Mouse (Mus musculus): ENCODE data around the gene Cfap161. TPM values are rescaled to one million over a fixed set of nuclear protein-coding genes. Genes with fewer than 3 reads are reported as not detected.

The Cfap161 gene
- polyA plus RNA-seq, 2 experiments from 2014 or later = not detected

DNA sequence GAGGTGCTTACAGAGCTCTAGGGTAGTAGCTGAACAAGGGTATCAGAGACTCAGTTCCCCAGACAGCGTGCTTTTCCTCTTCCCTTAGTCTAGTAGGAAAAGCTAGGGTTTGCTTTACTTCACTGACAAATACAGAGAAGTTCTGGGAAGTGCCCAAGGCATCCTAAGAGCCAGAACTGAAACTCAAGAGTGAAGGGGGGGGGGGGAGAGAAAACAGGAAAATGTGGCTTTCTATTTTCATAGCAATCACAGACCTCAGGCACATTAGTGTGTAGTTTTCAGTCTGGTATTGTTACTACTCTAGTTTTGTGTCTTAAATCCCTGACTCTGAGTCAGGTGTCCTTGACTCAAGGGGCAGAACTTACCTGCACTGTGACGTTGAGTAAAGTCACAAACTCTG is 7.3 kb upstream of the Cfap161 start:
- no peak for ATAC-seq

DNA sequence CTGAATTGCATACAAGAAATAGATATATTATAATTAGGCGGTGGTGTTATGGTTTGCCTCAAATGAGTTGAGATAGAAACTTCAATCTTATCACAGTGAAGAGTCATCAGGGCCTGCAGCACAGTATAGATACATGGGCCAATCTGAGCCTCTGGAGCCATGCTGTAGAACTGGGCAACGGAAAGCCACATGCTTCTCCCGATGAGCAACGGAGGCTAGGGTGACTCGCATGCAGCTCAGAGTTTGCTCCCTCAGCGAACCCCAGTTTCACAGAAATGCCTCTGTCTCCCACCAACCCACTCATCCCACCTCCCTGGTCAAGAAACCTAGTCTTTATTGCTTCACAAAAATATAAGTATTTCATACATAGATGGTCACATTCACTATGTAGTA is 6.8 kb upstream of the Cfap161 start:
- no peak for ATAC-seq

DNA sequence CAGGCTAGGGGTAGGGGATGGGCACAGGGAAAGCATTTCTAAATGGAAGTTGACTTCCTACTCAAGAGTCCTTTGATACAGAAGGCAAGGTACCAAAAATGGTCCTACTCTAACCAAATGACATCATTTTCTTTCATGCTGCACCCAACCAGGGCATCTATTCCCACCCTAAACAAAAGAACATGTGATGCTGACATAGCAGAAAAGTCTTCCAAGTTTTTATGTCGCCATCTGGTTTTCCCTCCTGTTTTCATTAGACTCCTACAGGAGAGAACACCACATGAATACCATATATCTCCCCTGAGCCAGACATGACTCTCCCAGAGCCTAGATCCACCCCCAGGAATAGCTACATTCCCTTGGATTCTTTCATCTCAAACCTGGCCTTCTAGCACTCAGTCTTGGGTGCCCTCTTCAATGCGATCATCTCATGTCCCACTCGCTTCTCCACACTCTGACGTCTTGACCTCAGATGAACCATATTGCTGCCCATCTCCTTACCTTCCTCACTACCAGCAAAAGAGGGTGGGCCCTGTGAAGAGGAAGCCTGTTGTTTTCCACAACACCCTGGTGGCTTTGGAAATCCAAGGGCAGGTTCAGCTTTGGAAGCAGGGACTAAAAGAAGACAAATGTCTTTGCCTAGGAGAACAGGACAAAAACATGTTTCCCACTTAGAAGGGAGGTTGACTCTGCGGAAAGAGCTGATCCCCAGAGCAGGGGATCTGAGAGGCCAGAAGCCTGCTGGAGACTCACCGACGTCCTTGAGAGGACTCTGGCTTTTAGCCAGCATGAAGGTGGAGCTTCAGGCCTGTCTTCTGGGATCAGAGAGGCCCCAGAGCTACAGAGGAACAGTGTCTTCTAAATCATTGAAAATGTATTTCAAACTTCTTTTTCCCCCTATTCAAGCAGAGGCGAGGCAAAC is 6.1 kb upstream of the Cfap161 start:
- no peak for ATAC-seq

DNA sequence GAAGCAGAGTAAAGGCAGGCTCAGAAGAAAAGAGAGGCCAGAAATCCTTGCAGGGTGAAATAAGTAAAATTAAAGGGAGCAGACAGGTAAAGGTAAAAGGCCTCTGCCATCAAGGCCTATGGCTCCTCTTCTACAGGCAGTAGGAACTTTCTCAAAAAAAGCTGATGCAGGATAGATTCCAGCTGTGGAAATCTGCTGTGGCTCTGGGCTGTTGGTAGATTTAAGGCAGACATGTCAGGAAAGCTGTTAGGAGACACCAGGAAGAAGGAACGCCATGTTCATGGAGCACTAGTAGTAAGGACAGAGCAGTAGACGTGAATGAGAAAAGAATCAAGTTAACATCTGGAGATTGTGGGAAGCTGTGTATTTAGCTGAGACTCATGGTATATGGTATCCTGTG is 5.4 kb upstream of the Cfap161 start:
- ATAC-seq = no peak

DNA sequence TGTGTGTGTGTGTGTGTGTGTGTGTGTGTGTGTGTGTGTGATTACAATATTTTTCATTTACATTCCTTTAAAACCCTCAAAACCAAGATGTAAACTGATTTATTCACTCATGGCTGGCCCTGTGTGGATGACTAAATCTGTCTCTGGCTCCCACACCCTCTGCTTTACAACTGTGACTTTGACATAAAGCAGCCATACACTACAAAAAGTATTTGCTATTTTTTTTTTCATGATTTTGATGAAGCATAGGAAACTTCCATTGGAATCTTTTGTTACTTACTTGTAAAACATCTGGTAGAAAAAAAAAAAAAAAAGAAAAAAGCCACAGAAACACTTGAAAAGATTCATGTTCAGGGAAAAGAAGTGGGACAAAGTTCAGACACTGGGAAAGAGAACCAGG is 3.3 kb upstream of the Cfap161 start:
- no peak for ATAC-seq

DNA sequence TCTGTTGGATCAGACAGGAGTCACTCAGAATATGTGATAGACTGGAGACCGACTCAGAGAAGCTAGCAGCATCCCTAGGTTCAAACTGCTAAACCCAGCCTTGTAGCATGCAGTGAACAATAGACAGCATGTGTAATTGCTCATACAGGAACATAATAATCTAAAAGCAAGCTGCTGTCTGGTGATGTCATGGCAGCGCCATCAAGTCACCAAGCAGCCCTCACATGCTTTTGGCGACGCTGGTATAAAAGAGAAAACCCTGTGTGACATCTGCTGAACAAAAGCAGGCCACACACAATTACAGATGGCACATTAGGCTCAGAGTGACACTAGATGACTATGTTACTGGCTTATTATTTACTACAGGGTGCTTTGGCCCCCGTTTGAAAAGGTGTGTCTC is 1.5 kb upstream of the Cfap161 start:
- no peak for ATAC-seq

DNA sequence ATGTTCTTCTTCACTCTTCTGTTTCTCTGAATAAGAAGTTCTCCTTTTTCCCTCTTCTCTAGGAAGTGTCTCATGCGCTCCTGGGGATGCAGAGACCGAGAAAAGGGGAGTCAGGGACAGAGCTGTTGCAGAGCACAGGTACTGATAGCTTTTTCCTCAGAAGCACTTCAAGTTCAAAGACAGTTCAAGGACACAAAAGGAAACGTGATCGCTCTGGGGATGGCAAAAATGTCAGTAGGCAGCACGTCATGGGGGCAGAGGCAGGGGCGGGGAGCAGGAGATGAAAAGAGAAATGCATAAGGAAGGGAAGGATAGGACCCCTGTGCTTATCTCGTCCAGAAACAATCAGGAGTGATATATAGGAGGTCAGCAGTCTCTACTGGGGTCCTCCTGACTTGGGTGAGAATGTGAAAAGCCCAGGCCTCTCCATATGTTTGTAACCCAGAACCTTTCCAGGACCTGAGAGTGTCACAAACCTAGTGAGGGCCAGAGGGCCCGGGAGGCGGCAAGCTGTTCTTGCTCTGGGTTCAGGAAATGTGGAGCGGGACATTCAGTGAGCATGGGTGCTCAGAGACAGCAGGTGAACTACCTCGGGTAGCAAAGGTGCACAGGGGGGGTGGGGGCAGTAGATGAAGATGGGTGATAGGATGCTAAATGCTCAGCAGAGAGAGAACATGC is 535 bp downstream of the Cfap161 start:
- ATAC-seq = no peak

DNA sequence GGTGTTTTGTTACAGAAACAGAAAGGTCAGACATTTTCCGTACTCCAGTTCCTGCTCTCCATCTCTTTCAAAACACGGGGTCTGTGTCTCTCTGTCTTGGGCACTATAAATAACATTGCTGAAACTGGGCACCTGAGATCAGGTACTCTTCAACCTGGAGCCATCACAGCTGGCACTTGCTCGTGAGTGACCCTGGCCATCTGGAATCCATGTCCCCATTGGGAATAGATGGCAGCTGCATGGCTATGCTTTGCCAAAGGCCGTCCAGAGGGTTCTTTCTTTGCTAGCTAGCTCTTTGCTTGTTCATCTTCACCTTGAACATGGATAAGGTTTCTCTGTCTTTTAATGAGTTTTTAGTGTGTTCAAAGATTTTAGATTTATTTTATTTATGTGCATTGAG is 13.8 kb downstream of the Cfap161 start:
- no peak for ATAC-seq

DNA sequence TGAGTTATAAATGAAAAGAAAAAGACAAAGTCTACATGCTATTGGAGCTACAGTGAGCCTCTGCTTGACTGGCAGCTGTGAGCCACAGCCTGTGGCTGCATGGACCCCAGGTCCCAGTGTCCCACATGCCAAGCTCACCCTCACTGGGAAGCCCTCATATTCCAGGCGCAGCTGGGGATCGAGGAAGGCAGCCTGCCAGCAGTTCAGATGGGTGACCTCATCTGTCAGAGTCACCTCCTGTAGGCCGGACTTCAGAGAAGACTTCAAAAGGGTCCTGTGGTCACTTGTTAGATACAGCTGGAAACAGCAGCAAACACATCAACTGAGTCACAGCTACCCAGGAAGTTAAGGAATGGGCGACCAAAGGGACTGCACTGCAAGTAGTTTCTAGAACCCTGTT is 14.7 kb downstream of the Cfap161 start:
- no peak for ATAC-seq

DNA sequence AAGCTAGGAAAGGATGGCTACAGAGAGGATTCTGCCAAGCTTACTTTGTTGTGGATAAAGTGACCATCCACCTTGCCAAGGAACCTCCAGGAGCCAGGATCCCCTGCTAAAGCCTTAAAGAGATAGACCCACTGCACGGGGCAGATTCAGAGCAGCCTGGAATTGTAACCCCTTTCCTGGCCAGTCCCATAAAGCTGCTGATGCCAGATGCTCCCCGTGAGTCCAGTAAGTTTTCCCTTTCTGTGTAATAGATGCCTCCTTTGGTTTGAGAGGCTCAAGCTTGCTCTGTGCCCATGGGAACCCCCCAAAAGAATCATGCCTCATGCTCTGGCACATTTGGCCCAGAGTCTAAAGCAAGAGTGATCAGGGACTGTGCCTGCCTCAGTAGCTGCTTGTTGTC is 15.7 kb downstream of the Cfap161 start:
- ATAC-seq = no peak

DNA sequence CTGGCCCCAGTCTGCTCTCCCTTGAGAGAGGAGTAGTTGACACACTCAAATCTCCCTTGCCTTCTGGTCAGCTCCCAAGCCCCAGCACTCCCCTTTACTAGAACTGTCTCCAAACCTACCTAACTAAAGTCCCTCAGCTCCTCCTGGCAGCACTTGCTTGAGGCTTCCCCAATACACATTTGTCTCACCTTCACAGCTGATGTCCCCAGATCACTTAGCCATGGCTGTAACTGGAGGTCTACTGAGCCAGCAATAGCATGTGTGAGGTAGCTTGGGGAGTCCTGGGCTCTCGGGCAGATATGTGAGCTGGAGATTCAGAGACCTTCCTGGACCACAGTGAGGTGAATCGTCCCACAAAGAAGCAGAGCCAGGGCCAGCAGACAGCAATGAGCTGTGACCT is 16.2 kb downstream of the Cfap161 start:
- no peak for ATAC-seq

DNA sequence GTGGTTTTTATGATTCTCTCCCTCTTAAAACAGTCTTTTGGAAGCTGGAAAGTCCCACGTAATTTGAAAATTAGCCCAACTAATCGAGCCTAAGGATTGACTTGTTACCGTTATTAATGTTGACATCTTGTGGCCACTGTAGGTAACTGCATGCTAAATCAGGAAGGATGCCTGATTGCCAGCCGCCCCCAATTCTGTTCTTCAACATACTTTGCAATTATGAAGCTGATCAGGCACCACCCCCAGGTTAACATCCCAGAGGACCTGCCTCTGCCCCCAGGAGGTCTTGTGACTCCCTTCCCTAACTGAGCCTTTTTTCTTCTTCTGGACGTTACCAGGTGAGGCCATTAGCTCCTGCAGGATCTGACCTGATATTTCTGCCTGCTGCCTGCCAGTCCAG is 20.0 kb downstream of the Cfap161 start:
- no peak for ATAC-seq

DNA sequence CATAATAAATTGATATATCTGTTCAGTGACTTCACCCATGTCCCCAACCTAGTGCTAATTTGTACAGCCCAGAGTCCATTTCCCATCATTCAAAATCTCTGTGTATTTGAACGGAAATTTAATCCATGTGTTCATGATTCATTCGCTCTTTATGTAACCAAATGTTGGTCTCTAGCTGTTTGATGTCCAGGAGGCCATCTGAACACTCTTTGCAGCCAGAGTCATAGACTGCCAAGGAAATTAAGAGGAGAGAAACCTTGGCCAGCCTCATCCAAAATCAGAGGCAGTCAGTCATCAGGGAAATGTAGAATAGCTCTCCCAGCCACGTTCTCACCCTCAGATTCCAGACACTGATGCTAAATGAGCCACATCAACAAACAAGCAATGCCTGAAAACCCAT is 31.0 kb downstream of the Cfap161 start:
- ATAC-seq = no peak

DNA sequence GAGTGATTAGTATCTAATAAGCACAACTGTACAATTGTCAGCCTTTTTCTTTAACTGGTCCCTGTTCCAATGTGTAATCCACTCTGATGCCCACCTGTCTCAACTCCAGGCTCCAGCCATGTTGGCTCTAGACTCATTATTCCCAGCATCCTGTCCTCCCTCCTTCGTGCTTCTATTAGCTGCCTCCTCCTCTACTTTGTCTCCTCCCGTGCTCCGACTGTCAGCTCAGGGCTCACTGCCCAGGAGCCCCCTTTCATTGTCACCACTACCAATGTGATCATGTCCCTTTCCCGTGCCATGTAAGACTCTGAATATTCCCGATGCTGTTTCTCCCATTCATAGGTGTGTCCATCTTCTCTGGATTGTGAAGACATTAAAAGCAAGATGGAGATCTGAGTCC is 32.3 kb downstream of the Cfap161 start:
- no peak for ATAC-seq

DNA sequence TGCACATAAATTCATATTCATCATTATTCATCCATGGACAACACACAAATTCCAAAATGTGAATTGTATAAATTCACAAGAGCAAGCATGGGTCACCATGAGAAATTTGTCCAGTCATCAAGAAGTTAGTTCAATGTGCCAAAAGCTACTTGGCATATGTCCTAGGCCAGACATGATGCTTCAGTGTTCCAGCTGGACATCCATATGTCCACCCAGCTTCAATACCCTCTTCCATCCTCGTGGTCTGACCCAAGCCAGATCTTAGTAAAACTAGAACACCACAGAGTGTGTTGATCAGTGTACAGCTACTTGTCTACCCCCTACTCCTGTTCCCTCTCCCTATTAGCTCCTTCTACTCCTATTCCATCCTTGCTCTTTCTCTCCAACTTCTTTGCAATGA is 43.6 kb downstream of the Cfap161 start:
- no peak for ATAC-seq

DNA sequence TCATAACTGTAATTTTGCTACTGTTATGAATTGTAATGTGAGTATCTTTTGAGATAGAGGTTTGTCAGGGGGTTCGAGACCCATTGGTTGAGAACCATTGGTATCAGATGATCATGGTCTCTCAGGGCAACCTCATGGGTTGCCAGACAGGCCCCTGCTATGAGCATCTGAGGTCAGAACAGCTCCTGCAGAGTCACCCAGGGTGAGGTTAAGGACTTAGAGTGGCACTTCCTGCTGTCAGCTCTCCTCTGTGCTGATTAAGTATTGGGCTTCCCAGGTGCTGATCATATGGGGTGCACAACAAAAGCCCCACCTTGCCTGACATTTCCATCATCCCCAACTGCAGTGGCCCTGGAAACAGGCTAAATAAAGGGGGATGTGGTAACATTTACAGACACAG is 46.3 kb downstream of the Cfap161 start:
- peak; percentile 28 for ATAC-seq

DNA sequence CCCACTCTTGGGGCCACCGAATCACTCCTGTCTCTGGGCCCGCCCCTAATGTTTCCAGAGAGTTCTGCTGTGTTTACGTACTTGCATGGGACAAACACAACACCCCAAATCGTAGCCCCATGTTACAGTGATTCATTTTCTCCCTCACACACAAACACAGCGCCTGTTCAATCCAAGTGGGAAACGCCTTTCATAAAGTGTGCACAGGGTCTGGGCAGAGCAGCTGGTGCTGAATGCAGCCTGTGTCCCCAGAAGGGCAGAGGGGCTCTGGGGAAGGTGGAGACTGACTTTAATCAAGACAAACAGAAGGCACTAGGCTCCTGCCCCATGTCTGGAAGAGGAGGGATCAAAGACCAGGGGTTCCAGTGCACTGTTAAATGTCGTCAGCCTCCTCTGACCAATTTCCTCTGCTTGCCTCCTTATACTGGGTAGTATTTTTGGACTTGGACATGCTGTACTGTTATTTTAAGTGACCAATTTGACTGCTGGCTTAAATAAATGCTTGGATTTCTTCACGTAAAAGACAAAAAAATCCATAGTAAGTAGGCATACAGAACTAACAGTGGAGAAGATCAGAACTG is 48.5 kb downstream of the Cfap161 start:
- no peak for ATAC-seq

DNA sequence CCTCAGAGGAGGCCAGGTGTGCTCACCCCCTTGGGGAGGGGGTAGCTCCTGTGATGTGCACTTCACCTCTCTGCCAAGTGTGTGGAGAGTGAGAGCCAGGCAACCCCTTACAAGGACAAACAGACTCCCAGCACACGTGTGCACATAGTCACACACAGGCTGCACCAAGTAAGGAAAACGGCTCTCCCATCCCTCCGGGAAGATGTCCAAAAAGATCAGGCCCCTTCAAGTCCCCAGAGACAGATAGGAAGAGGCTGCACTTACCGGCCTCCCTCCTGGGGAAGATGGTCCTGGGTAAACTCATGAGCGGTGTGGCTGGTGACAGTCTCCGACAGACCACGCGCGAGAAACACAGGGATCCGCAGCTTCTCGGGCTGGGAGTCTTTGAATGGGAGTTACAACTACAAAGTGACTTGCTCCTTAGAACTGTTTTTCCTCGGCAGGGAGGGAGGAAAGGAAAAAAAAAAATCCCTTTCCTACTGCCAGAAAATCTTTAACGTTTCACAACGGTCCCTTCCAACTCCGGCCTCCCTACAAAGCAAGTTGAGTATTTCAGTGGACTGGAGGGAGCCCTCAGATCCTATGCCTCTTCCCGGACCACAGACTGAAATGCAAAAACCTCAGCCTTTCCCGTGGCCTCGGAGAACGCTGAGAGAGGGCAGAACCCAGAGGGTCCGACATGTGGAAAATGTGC is 49.1 kb downstream of the Cfap161 start, which contains the start of gene Il16:
Il16 (minus strand) TSS at position 314 of the 694 bp plus-strand sequence.
- ATAC-seq = no peak

DNA sequence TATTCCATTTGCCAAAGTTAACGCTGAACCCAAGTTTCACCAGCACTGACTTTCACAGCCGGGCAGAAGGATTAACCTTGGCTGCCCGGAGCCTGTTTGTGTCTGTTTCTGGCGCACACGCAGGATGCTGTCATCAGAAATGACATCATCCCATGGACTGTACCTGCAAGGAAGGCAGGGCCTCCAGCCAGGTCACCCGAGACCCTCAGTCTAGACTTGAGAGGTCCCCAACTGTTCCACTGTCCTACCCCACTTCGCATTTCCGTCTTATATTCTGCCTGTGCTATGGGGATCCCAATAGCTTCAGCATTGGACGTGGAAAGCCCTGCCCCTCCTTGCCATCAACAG is 49.6 kb downstream of the Cfap161 start:
- no peak for ATAC-seq

DNA sequence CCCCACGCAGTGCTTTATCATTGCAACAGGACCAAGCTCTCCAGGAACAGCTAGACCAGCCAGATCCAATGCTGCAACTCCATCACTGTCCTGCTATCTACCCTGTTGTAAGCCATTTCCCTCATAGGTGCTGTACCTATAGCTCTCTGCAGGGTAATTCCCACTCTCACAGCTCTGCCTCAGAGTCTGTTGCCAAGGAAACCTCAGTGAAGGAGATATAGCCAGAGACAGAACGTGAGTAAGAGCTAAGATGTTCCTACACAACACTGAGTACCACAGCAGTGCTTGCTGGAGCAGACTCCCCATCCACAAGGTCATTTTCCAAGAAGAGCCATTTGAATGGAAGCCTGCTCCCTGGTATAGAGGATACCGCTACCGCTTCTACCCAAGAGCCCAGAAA is 50.4 kb downstream of the Cfap161 start:
- ATAC-seq = no peak

DNA sequence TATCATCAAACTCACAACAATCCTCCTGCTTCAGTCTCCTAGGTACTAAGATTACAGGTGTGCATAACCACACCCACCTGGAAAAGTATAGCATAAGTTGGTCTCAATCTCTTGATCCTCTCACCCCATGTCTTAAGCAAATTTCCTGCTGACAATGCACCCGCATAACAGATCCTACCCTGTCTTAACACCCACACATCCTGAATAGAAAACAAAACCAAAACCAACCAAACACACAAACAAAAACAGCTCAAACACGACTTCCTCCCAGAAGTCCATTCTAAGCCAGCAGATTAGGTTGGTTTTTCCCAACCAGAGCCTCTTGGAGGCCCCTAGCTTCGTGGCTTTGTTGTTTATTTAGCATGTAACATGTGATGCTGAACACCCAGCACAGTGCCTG is 52.0 kb downstream of the Cfap161 start:
- ATAC-seq = peak; percentile 94

DNA sequence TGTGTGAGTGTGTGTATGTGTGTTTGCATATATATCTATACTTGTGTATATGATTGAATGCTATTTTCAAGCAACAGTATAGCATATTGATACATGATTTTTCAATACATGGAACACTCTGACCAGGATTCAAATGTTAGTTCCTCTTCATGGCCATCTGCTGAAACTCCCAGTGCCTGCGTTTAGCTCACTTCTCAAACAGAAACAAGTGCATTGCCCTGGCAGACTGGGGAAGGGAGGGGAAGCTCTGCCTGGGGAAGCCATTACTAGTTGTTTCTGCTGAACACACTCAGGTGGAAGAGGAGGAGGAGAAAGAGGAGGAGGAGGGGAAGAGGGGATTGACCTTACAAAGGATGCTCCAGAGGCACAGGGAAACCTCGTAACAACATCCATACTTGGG is 52.7 kb downstream of the Cfap161 start:
- no peak for ATAC-seq

DNA sequence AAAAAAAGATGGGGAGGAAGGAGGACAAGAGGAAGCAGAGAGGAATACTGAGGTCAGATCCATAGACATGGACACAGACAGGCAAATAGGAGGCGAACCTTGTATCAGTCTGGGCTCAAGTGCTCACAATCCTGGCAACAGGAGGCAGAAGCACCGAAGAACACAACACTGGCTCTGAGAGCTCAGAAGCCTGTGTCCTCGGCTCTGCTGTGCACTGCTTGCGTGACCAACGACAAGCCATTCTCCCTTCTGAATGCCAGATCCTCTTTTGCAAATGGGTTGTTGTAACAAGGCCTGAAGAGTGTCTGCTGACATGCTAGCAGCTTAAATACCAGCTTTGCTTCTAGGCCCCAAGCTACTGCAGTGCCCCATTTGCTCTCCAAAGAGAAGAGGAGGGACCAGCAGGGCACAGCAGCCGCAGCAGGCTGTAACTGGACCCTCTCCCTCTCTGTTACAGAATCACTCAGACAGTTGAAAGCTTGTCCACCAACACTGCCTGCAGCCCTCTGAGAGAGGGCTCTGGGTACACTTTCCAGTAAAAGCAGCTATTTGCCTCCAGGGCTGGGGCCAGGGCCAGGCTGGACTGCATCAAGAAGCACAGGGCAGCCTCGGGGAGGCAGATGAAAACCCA is 54.9 kb downstream of the Cfap161 start:
- no peak for ATAC-seq
